Comparison of ENCODE assay signal across 23 mouse cellular contexts in genomic region chr19:58110491-58110890, GRCm38 (mm10).
DNase-seq lines count a peak whose midpoint lies in the region; ATAC-seq and TF ChIP-seq lines count a peak whose summit lies in the region.
"Had no signal": no experiment of that assay in that cellular context is flagged by ENCODE, and none has a peak within 500 bp of the region (broad histone marks: within the 10 kb centered on the region; RNA-seq: fewer than 3 reads in every experiment).

No protein-coding gene starts in this region.

- peak; percentile 64 for DNase-seq in heart, adult 11 months
- no peak for DNase-seq in heart, adult 2 months
- DNase-seq in kidney, postnatal 36 days = no peak
- DNase-seq in midbrain, embryonic 11.5 days (ENCODE audit: low spot score, missing footprints) = peak; percentile 47
- DNase-seq: adrenal gland, adult 2 months; adrenal gland, postnatal 10 days; adrenal gland, postnatal 25 days; cerebellum, adult 11 months; cerebellum, adult 18-20 months; cerebellum, adult 8-10 months; cerebellum, adult 9-11 months; cerebellum, postnatal 14 days; cerebellum, postnatal 36 days; embryo, embryonic 11 days had no signal

- no peaks in the 10 kb centered on the region for H3K79me2 ChIP-seq in heart, adult 2 months (replicated peaks; ENCODE audit: control insufficient read depth, insufficient read depth, low read length)

- no peaks in the 10 kb centered on the region for H3K4me1 ChIP-seq in heart, adult 2 months (ENCODE audit: control insufficient read depth, insufficient read depth, low read length)
- 0 out of 2 replicates have a peak, but pooled peaks cover 3% of the 10 kb centered on the region for H3K4me1 ChIP-seq in kidney, embryonic 15.5 days
- H3K4me1 ChIP-seq in midbrain, embryonic 11.5 days (ENCODE audit: control insufficient read depth, insufficient read depth, low read length) = peaks cover 3% of the 10 kb centered on the region; the same call in 1 of the 2 replicates
- peaks cover 26% of the 10 kb centered on the region for H3K4me1 ChIP-seq in midbrain, embryonic 13.5 days (replicated peaks)
- H3K4me1 ChIP-seq: embryonic facial prominence, embryonic 12.5 days; embryonic facial prominence, embryonic 15.5 days had no signal

- TF ChIP-seq EP300 in heart, adult 2 months (IDR thresholded peaks at IDR 0.05; ENCODE audit: insufficient read depth, low read depth, low read length) = no peak

- no peak overlapping the region for H3K27ac ChIP-seq in heart, adult 2 months
- no peak overlapping the region for H3K27ac ChIP-seq in kidney, embryonic 15.5 days
- no peak overlapping the region for H3K27ac ChIP-seq in midbrain, embryonic 11.5 days (ENCODE audit: low read depth, low read length)
- H3K27ac ChIP-seq in midbrain, embryonic 13.5 days = no peak overlapping the region
- H3K27ac ChIP-seq: embryonic facial prominence, embryonic 12.5 days; embryonic facial prominence, embryonic 15.5 days; forebrain, embryonic 10.5 days; forebrain, embryonic 12.5 days had no signal

- no peak overlapping the region for H3K9ac ChIP-seq in heart, adult 2 months (ENCODE audit: low read depth, low read length)
- H3K9ac ChIP-seq in kidney, embryonic 15.5 days = no peak overlapping the region
- no peak overlapping the region for H3K9ac ChIP-seq in midbrain, embryonic 11.5 days (ENCODE audit: low read length)
- H3K9ac ChIP-seq in midbrain, embryonic 13.5 days (replicated peaks) = no peak overlapping the region
- H3K9ac ChIP-seq: embryonic facial prominence, embryonic 12.5 days; embryonic facial prominence, embryonic 15.5 days; forebrain, embryonic 12.5 days had no signal

- no peaks in the 10 kb centered on the region for H3K36me3 ChIP-seq in heart, adult 2 months (ENCODE audit: control insufficient read depth, insufficient read depth, low read length)
- no peaks in the 10 kb centered on the region for H3K36me3 ChIP-seq in kidney, embryonic 15.5 days
- H3K36me3 ChIP-seq in midbrain, embryonic 11.5 days (ENCODE audit: control insufficient read depth, insufficient read depth, low read length) = no peaks in the 10 kb centered on the region
- H3K36me3 ChIP-seq in midbrain, embryonic 13.5 days = no peaks in the 10 kb centered on the region
- H3K36me3 ChIP-seq: embryonic facial prominence, embryonic 12.5 days; embryonic facial prominence, embryonic 15.5 days; forebrain, embryonic 10.5 days; forebrain, embryonic 12.5 days had no signal

- 98% methylated on average over 3 of the region's 3 CpGs for WGBS in heart, adult 2 months
- WGBS in kidney, embryonic 15.5 days = 97% methylated on average over 3 of the region's 3 CpGs
- 99% methylated on average over 3 of the region's 3 CpGs for WGBS in midbrain, embryonic 11.5 days
- WGBS in midbrain, embryonic 13.5 days = 93% methylated on average over 3 of the region's 3 CpGs

- H3K9me3 ChIP-seq in kidney, embryonic 15.5 days (replicated peaks) = no peaks in the 10 kb centered on the region
- no peaks in the 10 kb centered on the region for H3K9me3 ChIP-seq in midbrain, embryonic 11.5 days (ENCODE audit: control insufficient read depth, low read length)
- no peaks in the 10 kb centered on the region for H3K9me3 ChIP-seq in midbrain, embryonic 13.5 days
- H3K9me3 ChIP-seq: embryonic facial prominence, embryonic 12.5 days; embryonic facial prominence, embryonic 15.5 days; forebrain, embryonic 10.5 days; forebrain, embryonic 12.5 days had no signal

- H3K27me3 ChIP-seq in heart, adult 2 months (ENCODE audit: control insufficient read depth, insufficient read depth, low read length) = no peaks in the 10 kb centered on the region
- no peaks in the 10 kb centered on the region for H3K27me3 ChIP-seq in kidney, embryonic 15.5 days
- H3K27me3 ChIP-seq in midbrain, embryonic 11.5 days (ENCODE audit: control insufficient read depth, insufficient read depth, low read length) = no peaks in the 10 kb centered on the region
- 0 out of 2 replicates have a peak, but pooled peaks cover 8% of the 10 kb centered on the region for H3K27me3 ChIP-seq in midbrain, embryonic 13.5 days
- H3K27me3 ChIP-seq: embryonic facial prominence, embryonic 12.5 days; embryonic facial prominence, embryonic 15.5 days had no signal

- intact Hi-C loops in heart, adult 2 months (cut with DNase I) = loop anchor here (10.0 kb wide), 1 partner anchor 344 kb away; the partner anchor contains the start of gene Gfra1

- 0 out of 2 replicates have a peak, but pooled peaks have one; percentile 43 for ATAC-seq in kidney, embryonic 15.5 days (replicated peaks; ENCODE audit: low FRiP score)
- no peak for ATAC-seq in midbrain, embryonic 11.5 days (ENCODE audit: low FRiP score)
- no peak for ATAC-seq in midbrain, embryonic 13.5 days
- ATAC-seq: forebrain, embryonic 14.5 days; forebrain, embryonic 16.5 days had no signal

- no peak for TF ChIP-seq POLR2A in heart, adult 2 months (IDR thresholded peaks at IDR 0.05; ENCODE audit: insufficient read depth, low read depth, low read length)

- H3K4me3 ChIP-seq in heart, adult 2 months = no peak overlapping the region
- H3K4me3 ChIP-seq in kidney, embryonic 15.5 days (replicated peaks) = no peak overlapping the region
- H3K4me3 ChIP-seq in midbrain, embryonic 11.5 days (ENCODE audit: low read depth, low read length) = no peak overlapping the region
- no peak overlapping the region for H3K4me3 ChIP-seq in midbrain, embryonic 13.5 days (replicated peaks)
- H3K4me3 ChIP-seq: embryonic facial prominence, embryonic 12.5 days; embryonic facial prominence, embryonic 15.5 days; erythroblast, embryonic 14.5 days; forebrain, embryonic 10.5 days; forebrain, embryonic 12.5 days had no signal

- TF ChIP-seq CTCF in heart, adult 2 months (IDR thresholded peaks at IDR 0.05) = no peak

- H3K4me2 ChIP-seq in kidney, embryonic 15.5 days = no peak overlapping the region
- H3K4me2 ChIP-seq in midbrain, embryonic 11.5 days = no peak overlapping the region
- no peak overlapping the region for H3K4me2 ChIP-seq in midbrain, embryonic 13.5 days (replicated peaks)
- H3K4me2 ChIP-seq: embryonic facial prominence, embryonic 12.5 days; embryonic facial prominence, embryonic 15.5 days; forebrain, embryonic 12.5 days had no signal

Comparison
In these comparisons a context has a peak if more than half of its experiments do, and no peak if none do; other contexts are left out.
1. DNase-seq: peak in heart, adult 11 months (single experiment) and midbrain, embryonic 11.5 days (single experiment); none in heart, adult 2 months (0 of 2) and kidney, postnatal 36 days (0 of 2).